Mouse (Mus musculus): Measurements from ENCODE around the gene Cdk9. TPM values are rescaled to one million over a fixed set of nuclear protein-coding genes. Genes with fewer than 3 reads are reported as not detected.
A peak's percentile ranks its signal among the peaks of the same experiment; 100 is the strongest.

Gene Cdk9
- polyA plus RNA-seq, 1 experiment from 2014 or later, result 93.3 TPM

GRCm38 (mm10) chr2:32734933-32735332 is 22.1 kb upstream of the Cdk9 start:
- DNase-seq (ENCODE audit: low read depth, low spot score), result no peak
- in situ Hi-C loops (cut with MboI; ENCODE audit: low pct_unique_long_range_greater_than_20kb), result no loop called here
- POLR2A ChIA-PET, result no interaction called here
- CTCF ChIA-PET, result interaction anchor here (0.9 kb wide), 1 partner anchor 39 kb away, joined by 3 read pairs; no protein-coding TSS in a partner anchor
- ATAC-seq, result no peak
- no peak for TF ChIP-seq CTCF (IDR thresholded peaks at IDR 0.05)
- peaks cover 4% of the 10 kb centered on the region for H3K27me3 ChIP-seq

- H3K27me3 ChIP-seq, result no peaks in the 10 kb centered on the region
- in situ Hi-C loops (cut with MboI; ENCODE audit: low pct_unique_long_range_greater_than_20kb), result no loop called here
- DNase-seq (ENCODE audit: low read depth, low spot score) (no peak), ATAC-seq (no peak)
- POLR2A ChIA-PET, result no interaction called here
- CTCF ChIA-PET, result no interaction called here
- no peak for TF ChIP-seq CTCF (IDR thresholded peaks at IDR 0.05)
Observed at GRCm38 (mm10) chr2:32734480-32734879, 21.6 kb upstream of the Cdk9 start.

DNA sequence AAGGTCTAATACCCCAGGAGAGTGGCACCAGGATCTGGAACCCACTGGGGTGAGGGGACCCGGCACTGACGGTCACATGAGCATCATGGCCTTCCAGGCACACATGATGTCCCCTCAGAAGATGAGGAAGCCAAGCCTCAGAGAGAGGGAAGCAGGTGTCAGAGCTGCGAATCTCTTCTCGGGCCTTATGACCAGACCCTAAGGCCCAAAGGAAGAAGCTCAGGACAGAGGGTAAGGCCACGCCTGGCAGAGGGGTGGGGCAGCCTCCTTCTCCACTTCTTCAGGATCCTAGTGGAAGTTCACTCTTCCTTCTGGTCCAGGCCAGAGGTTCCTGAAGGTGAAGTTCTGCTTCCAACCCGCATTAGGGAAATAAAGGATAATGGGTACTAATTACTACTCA is 19.8 kb upstream of the Cdk9 start:
- ChIA-PET POLR2A (no interaction called here), CTCF (interaction anchor here (1.8 kb wide), 1 partner anchor 15 kb away, joined by 5 read pairs; no protein-coding TSS in a partner anchor)
- in situ Hi-C loops (cut with MboI; ENCODE audit: low pct_unique_long_range_greater_than_20kb), result no loop called here
- no peaks in the 10 kb centered on the region for H3K27me3 ChIP-seq
- no peak for DNase-seq (ENCODE audit: low read depth, low spot score)
- ATAC-seq, result no peak
- TF ChIP-seq CTCF (IDR thresholded peaks at IDR 0.05), result no peak

GRCm38 (mm10) chr2:32731911-32732310 is 19.0 kb upstream of the Cdk9 start:
- ChIA-PET CTCF (interaction anchor here (1.8 to 2.0 kb wide), 2 partner anchors 15 to 17 kb away, joined by 5 read pairs; no protein-coding TSS in a partner anchor), POLR2A (interaction anchor here (0.6 kb wide), 1 partner anchor 60 kb away, joined by 3 read pairs; no protein-coding TSS in a partner anchor)
- H3K27me3 ChIP-seq, result no peaks in the 10 kb centered on the region
- no peak for TF ChIP-seq CTCF (IDR thresholded peaks at IDR 0.05)
- in situ Hi-C loops (cut with MboI; ENCODE audit: low pct_unique_long_range_greater_than_20kb), result no loop called here
- ATAC-seq, result no peak
- no peak for DNase-seq (ENCODE audit: low read depth, low spot score)

- H3K27me3 ChIP-seq, result no peaks in the 10 kb centered on the region
- no peak for TF ChIP-seq CTCF (IDR thresholded peaks at IDR 0.05)
- ATAC-seq (no peak), DNase-seq (ENCODE audit: low read depth, low spot score) (no peak)
- in situ Hi-C loops (cut with MboI; ENCODE audit: low pct_unique_long_range_greater_than_20kb), result no loop called here
- CTCF ChIA-PET, result interaction anchor here (1.0 to 2.0 kb wide), 3 partner anchors 14 to 26 kb away, joined by 4 to 5 read pairs (median 5); partner anchors contain the start of gene Tor2a
- POLR2A ChIA-PET, result no interaction called here
Observed at GRCm38 (mm10) chr2:32730854-32731253, 18.0 kb upstream of the Cdk9 start.

DNA sequence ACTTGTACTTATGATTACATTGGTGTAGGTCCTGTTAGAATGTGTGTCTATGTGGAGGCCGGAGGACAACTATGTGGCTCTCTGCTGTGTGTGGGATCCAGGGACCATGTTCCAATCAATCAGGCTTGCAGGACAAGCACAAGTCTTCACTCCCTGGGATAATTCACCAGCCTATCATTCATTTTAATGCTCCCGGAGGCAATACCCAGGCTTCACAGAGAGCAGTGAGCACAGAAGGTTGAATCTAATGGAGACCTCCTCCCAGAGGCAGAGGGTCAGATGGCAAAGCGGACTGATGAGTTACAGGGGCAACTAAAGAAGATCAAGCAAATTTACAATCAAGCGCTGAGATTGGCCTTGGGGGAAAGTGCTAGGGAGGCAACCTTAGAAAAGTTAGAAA is 16.7 kb upstream of the Cdk9 start:
- ATAC-seq (no peak), DNase-seq (ENCODE audit: low read depth, low spot score) (no peak)
- POLR2A ChIA-PET, result no interaction called here
- TF ChIP-seq CTCF (IDR thresholded peaks at IDR 0.05), result no peak
- CTCF ChIA-PET, result interaction anchor here (1.4 kb wide), 1 partner anchor 15 kb away, joined by 3 read pairs; no protein-coding TSS in a partner anchor
- H3K27me3 ChIP-seq, result no peaks in the 10 kb centered on the region
- in situ Hi-C loops (cut with MboI; ENCODE audit: low pct_unique_long_range_greater_than_20kb), result no loop called here

GRCm38 (mm10) chr2:32728463-32728862 is 15.6 kb upstream of the Cdk9 start:
- ATAC-seq, result no peak
- DNase-seq (ENCODE audit: low read depth, low spot score), result no peak

DNA sequence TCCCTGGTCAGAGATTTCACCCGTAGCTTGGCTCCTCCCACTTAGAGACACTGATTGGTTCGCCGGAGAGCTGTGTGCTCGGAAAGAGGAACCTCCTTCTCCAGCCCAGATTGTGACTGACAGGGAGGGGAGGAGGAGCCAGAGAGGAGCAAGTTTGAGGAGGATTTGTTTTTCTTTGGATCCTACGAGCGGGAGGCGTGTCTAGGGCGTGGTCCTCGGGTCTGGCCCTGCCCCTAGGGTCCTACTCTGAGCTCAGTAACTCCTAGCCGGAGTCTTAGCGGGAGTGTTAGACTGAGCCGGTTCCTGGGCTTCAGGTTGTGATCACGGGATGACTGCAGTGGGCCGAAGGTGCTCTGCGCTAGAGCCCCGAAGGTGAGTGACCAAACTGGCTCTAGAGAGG is 14.6 kb upstream of the Cdk9 start:
- DNase-seq (ENCODE audit: low read depth, low spot score) (no peak), ATAC-seq (peak; percentile 79)
- ChIA-PET CTCF (interaction anchor here (1.0 to 2.1 kb wide), 3 partner anchors 11 to 30 kb away, joined by 3 to 8 read pairs (median 4); partner anchors contain the start of gene Tor2a), POLR2A (interaction anchor here (0.6 kb wide), 1 partner anchor 318 kb away, joined by 3 read pairs; no protein-coding TSS in a partner anchor)
- no peaks in the 10 kb centered on the region for H3K27me3 ChIP-seq
- TF ChIP-seq CTCF (IDR thresholded peaks at IDR 0.05), result no peak
- in situ Hi-C loops (cut with MboI; ENCODE audit: low pct_unique_long_range_greater_than_20kb), result no loop called here

More at GRCm38 (mm10) chr2:32728463-32728862, 15.6 kb upstream of the Cdk9 start:
- ChIA-PET POLR2A (no interaction called here), CTCF (interaction anchor here (1.0 to 2.1 kb wide), 3 partner anchors 12 to 29 kb away, joined by 3 to 8 read pairs (median 3); partner anchors contain the start of gene Tor2a)
- TF ChIP-seq CTCF (IDR thresholded peaks at IDR 0.05), result no peak
- in situ Hi-C loops (cut with MboI; ENCODE audit: low pct_unique_long_range_greater_than_20kb), result no loop called here
- H3K27me3 ChIP-seq, result no peaks in the 10 kb centered on the region

GRCm38 (mm10) chr2:32724832-32725790 is 12.2 kb upstream of the Cdk9 start:
- TF ChIP-seq CTCF (IDR thresholded peaks at IDR 0.05), result no peak
- DNase-seq (ENCODE audit: low read depth, low spot score), result no peak
- ChIA-PET POLR2A (no interaction called here), CTCF (no interaction called here)
- no peak for ATAC-seq
- in situ Hi-C loops (cut with MboI; ENCODE audit: low pct_unique_long_range_greater_than_20kb), result no loop called here
- no peaks in the 10 kb centered on the region for H3K27me3 ChIP-seq

DNA sequence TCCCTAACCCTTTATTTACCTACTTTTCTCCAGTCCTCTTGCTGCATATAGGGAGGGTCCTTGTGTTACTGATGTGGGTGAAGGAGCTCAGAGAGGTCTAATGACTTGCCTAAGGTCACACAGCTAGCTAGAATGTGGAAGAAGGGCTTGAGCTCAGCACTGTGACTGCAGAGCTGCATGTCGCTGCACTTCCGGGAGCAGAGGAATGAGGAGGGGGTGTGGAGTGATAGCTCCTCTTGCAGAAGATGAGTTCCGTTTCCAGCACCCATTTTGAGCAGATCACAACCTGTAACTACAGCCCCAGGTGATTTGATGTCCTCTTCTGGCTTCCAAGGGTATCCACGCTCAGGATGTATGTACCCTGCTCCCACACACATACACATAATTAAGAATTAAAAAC is 11.3 kb upstream of the Cdk9 start:
- in situ Hi-C loops (cut with MboI; ENCODE audit: low pct_unique_long_range_greater_than_20kb), result no loop called here
- H3K27me3 ChIP-seq, result no peaks in the 10 kb centered on the region
- no peak for TF ChIP-seq CTCF (IDR thresholded peaks at IDR 0.05)
- ChIA-PET CTCF (interaction anchor here (1.2 kb wide), 1 partner anchor 24 kb away, joined by 3 read pairs; no protein-coding TSS in a partner anchor), POLR2A (no interaction called here)
- ATAC-seq (no peak), DNase-seq (ENCODE audit: low read depth, low spot score) (no peak)

- ChIA-PET CTCF (no interaction called here), POLR2A (no interaction called here)
- no peak for DNase-seq (ENCODE audit: low read depth, low spot score)
Observed at GRCm38 (mm10) chr2:32722581-32722980, 9.7 kb upstream of the Cdk9 start.

More at GRCm38 (mm10) chr2:32722581-32722980, 9.7 kb upstream of the Cdk9 start:
- ATAC-seq, result no peak
- H3K27me3 ChIP-seq, result no peaks in the 10 kb centered on the region
- in situ Hi-C loops (cut with MboI; ENCODE audit: low pct_unique_long_range_greater_than_20kb), result no loop called here
- TF ChIP-seq CTCF (IDR thresholded peaks at IDR 0.05), result no peak
